Mouse (Mus musculus) bone marrow, adult 2 months (tissue): ENCODE results near the gene Rab3il1.

Source experiments
- CTCF ChIP-seq: fragments of 200-500 bp; IDR thresholded peaks from 2 replicates; pipeline ENCODE4 v1.5.1; 2011; ENCODE audit warnings: low read length, control low read depth; ENCODE audit not compliant: control insufficient read depth, insufficient read depth
- POLR2A ChIP-seq: fragments of 200-500 bp; IDR thresholded peaks from 2 replicates; pipeline ENCODE4 v1.6.1; 2011; ENCODE audit warnings: low read depth, mild to moderate bottlenecking, control low read depth, low read length, borderline replicate concordance; ENCODE audit not compliant: control insufficient read depth

- no peak for TF ChIP-seq CTCF
- TF ChIP-seq POLR2A, result no peak
These were observed 76.9 kb downstream of the Rab3il1 start for GRCm38 (mm10) chr19:10078392-10078791.
